Mouse (Mus musculus) liver, embryonic 13.5 days (tissue): ENCODE results near the gene Timp2. TPM values are rescaled to one million over a fixed set of nuclear protein-coding genes. Genes with fewer than 3 reads are reported as not detected.

ENCODE experiments used
- ATAC-seq: fragments of 200-750 bp; cut with Nextera tagmentation; 2 replicates; pipeline ENCODE4 v1.8.0; 2017; ENCODE audit warnings: low read depth, mild to moderate bottlenecking, moderate number of reproducible peaks, moderate library complexity
- DNase-seq: peaks from one replicate; pipeline ENCODE4 v3.0.0; 2022
- H3K27ac ChIP-seq: fragments of 300-500 bp; sonication (generic); 2 replicates; pipeline ENCODE4 v1.5.1; 2015; ENCODE audit warnings: moderate library complexity, mild to moderate bottlenecking, inconsistent platforms
- H3K27me3 ChIP-seq: fragments of 300-500 bp; sonication (generic); 2 replicates; pipeline ENCODE4 v1.6.1; 2015; ENCODE audit warnings: mild to moderate bottlenecking, inconsistent platforms
- H3K36me3 ChIP-seq: fragments of 300-500 bp; sonication (generic); 2 replicates; pipeline ENCODE4 v1.6.1; 2015; ENCODE audit warnings: mild to moderate bottlenecking, inconsistent platforms
- H3K4me1 ChIP-seq: fragments of 300-500 bp; sonication (generic); replicated peaks from 2 replicates; pipeline ENCODE4 v1.6.1; 2015; ENCODE audit warnings: inconsistent platforms
- H3K4me2 ChIP-seq: fragments of 300-500 bp; sonication (generic); 2 replicates; pipeline ENCODE4 v1.6.1; 2015; ENCODE audit warnings: inconsistent platforms, mild to moderate bottlenecking, moderate library complexity
- H3K4me3 ChIP-seq: fragments of 300-500 bp; sonication (generic); replicated peaks from 2 replicates; pipeline ENCODE4 v1.5.1; 2015; ENCODE audit warnings: mild to moderate bottlenecking, inconsistent platforms
- H3K9ac ChIP-seq: fragments of 300-500 bp; sonication (generic); 2 replicates; pipeline ENCODE4 v1.6.1; 2015; ENCODE audit warnings: mild to moderate bottlenecking, inconsistent platforms
- H3K9me3 ChIP-seq: fragments of 300-500 bp; sonication (generic); replicated peaks from 2 replicates; pipeline ENCODE4 v1.6.1; 2016; ENCODE audit warnings: inconsistent platforms
- WGBS: fragments of 180-500 bp; shearing (Covaris S2); methylation state at CpG from one replicate; pipeline ENCODE4 v1.1.7; 2015; ENCODE audit not compliant: insufficient replicate concordance; 5-methylcytosine and 5-hydroxymethylcytosine counted together
- polyA plus RNA-seq: library from polyadenylated mRNA; unstranded; fragments of >200 nt; fragmentation: Nextera tagmentation; extraction: Ambion mirVana; gene quantifications from 2 replicates; pipeline ENCODE4 v1.2.1, GENCODE M21; 2015

Timp2 gene
- polyA plus RNA-seq, 1 experiment from 2014 or later = 5.5 TPM

DNA sequence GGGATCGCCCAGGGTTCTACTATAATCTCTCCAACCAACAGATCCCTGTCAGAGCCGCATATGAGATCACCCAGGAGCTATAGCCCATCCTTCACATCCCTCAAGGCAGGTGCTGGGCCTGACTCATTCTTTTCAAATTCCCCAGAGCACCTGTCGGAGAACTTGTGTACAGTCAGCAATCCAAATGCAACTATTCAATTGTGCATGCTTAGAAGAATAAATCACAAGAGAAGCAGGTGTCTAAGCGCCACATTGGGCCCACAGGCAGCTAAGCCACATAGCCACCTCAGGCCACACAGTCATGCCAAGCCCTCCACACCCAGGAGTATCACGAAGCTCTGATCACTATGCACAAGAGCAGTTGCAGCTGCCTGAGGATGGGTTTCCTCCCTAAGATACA, 6.0 kb downstream of the Timp2 start:
- DNase-seq = no peak
- Histone ChIP-seq H3K4me3 (no peak overlapping the region), H3K27me3 (peaks cover 23% of the 10 kb centered on the region), H3K4me2 (no peak overlapping the region), H3K9me3 (no peaks in the 10 kb centered on the region), H3K27ac (no peak overlapping the region), H3K36me3 (no peaks in the 10 kb centered on the region), H3K9ac (no peak overlapping the region), H3K4me1 (peaks cover 24% of the 10 kb centered on the region)
- no peak for ATAC-seq
- 68% methylated on average over 5 of the region's 5 CpGs for WGBS

DNA sequence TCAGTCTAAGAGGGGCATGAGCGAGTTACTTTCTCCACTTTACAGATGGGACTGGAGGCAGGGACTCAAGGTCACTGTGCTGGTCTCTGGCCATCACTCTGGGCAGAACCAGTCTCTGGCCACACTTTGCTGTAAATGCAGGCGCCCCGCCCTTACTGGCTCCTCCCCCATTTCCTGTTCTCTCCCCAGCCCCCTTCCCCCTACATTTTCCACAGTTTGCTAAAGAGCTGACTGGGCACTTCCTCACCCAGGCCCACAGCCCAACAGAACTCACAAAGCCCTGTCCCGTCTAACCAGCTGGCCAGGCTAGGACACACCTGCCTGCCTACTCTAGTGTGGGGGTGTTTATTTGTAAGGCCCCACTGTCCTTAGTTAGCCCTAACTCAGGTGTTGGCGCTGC, 6.7 kb downstream of the Timp2 start:
- H3K27ac ChIP-seq = no peak overlapping the region
- H3K36me3 ChIP-seq = no peaks in the 10 kb centered on the region
- ATAC-seq = peak; percentile 36; the same call in 1 of the 2 replicates
- WGBS = 14% methylated on average over 5 of the region's 5 CpGs
- H3K9me3 ChIP-seq = no peaks in the 10 kb centered on the region
- no peak overlapping the region for H3K4me3 ChIP-seq
- peaks cover 17% of the 10 kb centered on the region for H3K27me3 ChIP-seq
- peaks cover 23% of the 10 kb centered on the region for H3K4me1 ChIP-seq
- no peak for DNase-seq
- no peak overlapping the region for H3K9ac ChIP-seq
- H3K4me2 ChIP-seq = no peak overlapping the region

DNA sequence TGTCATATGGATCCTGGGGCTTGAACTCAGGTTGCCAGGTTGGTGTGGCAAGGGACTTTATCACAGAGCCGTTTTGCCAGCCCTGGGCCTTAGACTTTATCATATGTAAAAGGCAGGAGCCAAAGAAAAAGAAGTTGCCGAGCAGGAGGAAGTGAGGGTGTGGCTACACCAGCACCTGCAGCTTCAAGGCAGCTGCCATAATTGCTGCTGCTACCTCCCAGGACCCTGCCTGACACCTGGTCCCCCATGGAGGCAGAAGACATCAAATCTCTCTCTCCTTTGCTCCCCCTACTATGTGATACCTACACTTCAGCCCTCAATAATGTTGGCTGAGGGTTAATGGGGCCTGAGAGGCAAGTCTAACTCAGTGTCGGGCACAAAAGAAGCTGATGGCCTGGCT, 7.1 kb downstream of the Timp2 start:
- Histone ChIP-seq H3K9ac (no peak overlapping the region), H3K27me3 (peaks cover 12% of the 10 kb centered on the region; the same call in 1 of the 2 replicates), H3K4me1 (peaks cover 22% of the 10 kb centered on the region), H3K4me3 (no peak overlapping the region), H3K9me3 (no peaks in the 10 kb centered on the region), H3K4me2 (no peak overlapping the region), H3K27ac (no peak overlapping the region), H3K36me3 (no peaks in the 10 kb centered on the region)
- no peak for ATAC-seq
- DNase-seq = no peak
- 12% methylated on average over 3 of the region's 3 CpGs for WGBS

- no peak for DNase-seq
- H3K4me2 ChIP-seq = no peak overlapping the region
- no peak for ATAC-seq
- H3K36me3 ChIP-seq = no peaks in the 10 kb centered on the region
- H3K9me3 ChIP-seq = no peaks in the 10 kb centered on the region
- H3K27me3 ChIP-seq = peaks cover 7% of the 10 kb centered on the region; the same call in 1 of the 2 replicates
- WGBS = 78% methylated on average over 12 of the region's 12 CpGs
- H3K4me3 ChIP-seq = no peak overlapping the region
- H3K9ac ChIP-seq = no peak overlapping the region
- peaks cover 20% of the 10 kb centered on the region for H3K4me1 ChIP-seq
- no peak overlapping the region for H3K27ac ChIP-seq
Measured at GRCm38 (mm10) chr11:118347911-118348310, 7.6 kb downstream of the Timp2 start.

DNA sequence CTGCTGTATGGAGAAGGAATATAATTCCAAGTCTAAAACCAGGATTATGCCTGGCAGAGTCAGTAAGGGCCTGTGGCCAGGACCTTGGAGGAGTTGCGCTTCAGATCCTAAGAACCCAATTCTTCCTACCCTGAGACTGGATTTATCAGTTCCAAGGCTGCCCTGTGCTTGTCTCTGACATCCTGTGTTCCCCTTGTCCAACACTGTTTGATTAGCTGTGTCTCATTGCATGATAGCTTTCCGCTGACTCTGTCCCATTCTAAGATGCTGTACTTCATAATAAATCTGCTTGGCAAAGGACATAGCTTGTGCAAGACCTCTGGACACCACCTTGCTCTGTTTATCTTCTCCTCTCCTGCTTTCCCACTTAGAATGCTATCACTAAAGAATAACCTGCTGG, 8.1 kb downstream of the Timp2 start:
- Histone ChIP-seq H3K27ac (no peak overlapping the region), H3K4me1 (peaks cover 20% of the 10 kb centered on the region), H3K9ac (no peak overlapping the region), H3K36me3 (no peaks in the 10 kb centered on the region), H3K27me3 (peaks cover 4% of the 10 kb centered on the region; the same call in 1 of the 2 replicates), H3K4me2 (no peak overlapping the region), H3K9me3 (no peaks in the 10 kb centered on the region), H3K4me3 (no peak overlapping the region)
- DNase-seq (no peak), ATAC-seq (no peak)
- 77% methylated on average over 2 of the region's 2 CpGs for WGBS

- Histone ChIP-seq H3K4me1 (peaks cover 20% of the 10 kb centered on the region), H3K27ac (no peak overlapping the region)
- no peak for ATAC-seq
Measured at GRCm38 (mm10) chr11:118346395-118347096, 9.0 kb downstream of the Timp2 start.

DNA sequence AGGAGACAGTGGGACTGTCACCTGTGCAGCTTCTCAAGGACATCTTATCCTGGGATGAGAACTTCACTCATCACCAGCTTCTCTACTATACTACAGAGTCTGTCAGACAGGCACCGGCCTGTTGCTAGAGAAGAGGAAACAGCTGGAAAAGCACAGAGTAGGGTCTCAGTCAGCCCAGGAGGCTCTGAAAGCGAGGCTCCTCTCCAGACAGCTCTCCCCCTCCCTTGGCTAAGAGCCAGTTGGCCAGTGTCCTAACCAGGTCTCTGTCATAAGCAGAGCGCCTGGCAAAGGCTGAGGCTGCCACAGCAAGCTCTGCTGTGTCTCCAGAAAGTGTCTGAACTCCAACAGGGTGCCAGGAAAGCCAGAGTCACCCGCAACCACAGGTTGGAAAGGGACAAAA, 9.8 kb downstream of the Timp2 start:
- Histone ChIP-seq H3K9me3 (no peaks in the 10 kb centered on the region), H3K27me3 (no peaks in the 10 kb centered on the region; the same call in 1 of the 2 replicates), H3K4me2 (no peak overlapping the region), H3K4me3 (no peak overlapping the region), H3K27ac (no peak overlapping the region), H3K36me3 (no peaks in the 10 kb centered on the region), H3K9ac (no peak overlapping the region), H3K4me1 (peaks cover 20% of the 10 kb centered on the region)
- ATAC-seq = no peak
- WGBS = 46% methylated on average over 4 of the region's 4 CpGs
- DNase-seq = no peak

More at GRCm38 (mm10) chr11:118346395-118347096, 9.0 kb downstream of the Timp2 start:
- Histone ChIP-seq H3K4me3 (no peak overlapping the region), H3K9ac (no peak overlapping the region), H3K27me3 (no peaks in the 10 kb centered on the region; the same call in 1 of the 2 replicates), H3K36me3 (no peaks in the 10 kb centered on the region), H3K9me3 (no peaks in the 10 kb centered on the region), H3K4me2 (no peak overlapping the region)
- WGBS = 70% methylated on average over 8 of the region's 8 CpGs
- DNase-seq = no peak

- Histone ChIP-seq H3K27ac (no peak overlapping the region), H3K4me1 (peaks cover 11% of the 10 kb centered on the region), H3K36me3 (no peaks in the 10 kb centered on the region), H3K27me3 (no peaks in the 10 kb centered on the region; the same call in 1 of the 2 replicates), H3K9me3 (no peaks in the 10 kb centered on the region), H3K4me2 (no peak overlapping the region), H3K4me3 (no peak overlapping the region), H3K9ac (no peak overlapping the region)
- 64% methylated on average over 2 of the region's 2 CpGs for WGBS
- DNase-seq = no peak
- ATAC-seq = no peak
Measured at GRCm38 (mm10) chr11:118343629-118344028, 11.9 kb downstream of the Timp2 start.

- no peaks in the 10 kb centered on the region; the same call in 1 of the 2 replicates for H3K27me3 ChIP-seq
- no peaks in the 10 kb centered on the region for H3K9me3 ChIP-seq
- no peak within 1 kb of the TSS for H3K9ac ChIP-seq
- DNase-seq (no peak), ATAC-seq (no peak)
- H3K36me3 ChIP-seq = no peaks in the 10 kb centered on the region
- H3K27ac ChIP-seq = no peak within 1 kb of the TSS
- no peak within 1 kb of the TSS for H3K4me3 ChIP-seq
- 38% methylated on average over 7 of the region's 7 CpGs for WGBS
- no peaks in the 10 kb centered on the region for H3K4me1 ChIP-seq
- no peak within 1 kb of the TSS for H3K4me2 ChIP-seq
Measured at GRCm38 (mm10) chr11:118342400-118342981, 13.0 kb downstream of the Timp2 start, which contains the start of gene Cep295nl. Gene Cep295nl (minus strand): TSS chr11:118342500.

GRCm38 (mm10) chr11:118337491-118338168, 17.9 kb downstream of the Timp2 start:
- no peaks in the 10 kb centered on the region; the same call in 1 of the 2 replicates for H3K27me3 ChIP-seq
- H3K4me2 ChIP-seq = no peak overlapping the region
- H3K9me3 ChIP-seq = no peaks in the 10 kb centered on the region
- H3K4me1 ChIP-seq = no peaks in the 10 kb centered on the region
- 47% methylated on average over 8 of the region's 8 CpGs for WGBS
- ATAC-seq (no peak), DNase-seq (no peak)
- no peaks in the 10 kb centered on the region for H3K36me3 ChIP-seq
- H3K27ac ChIP-seq = no peak overlapping the region
- H3K4me3 ChIP-seq = no peak overlapping the region
- no peak overlapping the region for H3K9ac ChIP-seq

DNA sequence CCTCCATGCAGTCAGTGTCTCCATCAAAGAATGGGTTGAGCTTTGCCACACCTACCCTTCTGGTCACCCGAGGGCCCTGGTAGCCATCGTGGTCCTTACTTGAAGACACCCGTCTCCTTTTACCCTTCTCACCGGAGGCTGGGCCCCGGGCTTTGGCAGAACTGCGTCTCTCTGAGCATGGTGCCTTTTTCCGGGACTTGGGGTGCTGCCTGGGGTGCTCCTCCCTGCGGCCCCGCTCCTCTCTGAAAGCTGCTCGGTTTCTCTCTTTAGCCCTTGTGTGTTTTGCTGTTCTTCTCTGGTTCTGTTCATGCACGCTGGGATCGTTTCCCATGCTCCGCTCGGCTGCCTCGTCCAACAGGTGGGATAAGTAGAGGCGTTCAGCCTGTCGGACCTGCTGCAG, 22.1 kb downstream of the Timp2 start:
- Histone ChIP-seq H3K4me1 (no peaks in the 10 kb centered on the region), H3K9me3 (no peaks in the 10 kb centered on the region), H3K36me3 (no peaks in the 10 kb centered on the region), H3K27me3 (no peaks in the 10 kb centered on the region), H3K27ac (no peak overlapping the region), H3K4me3 (no peak overlapping the region), H3K9ac (no peak overlapping the region), H3K4me2 (no peak overlapping the region)
- no peak for DNase-seq
- ATAC-seq = no peak
- 75% methylated on average over 17 of the region's 17 CpGs for WGBS
